Mouse (Mus musculus): Measurements from ENCODE around the gene Olfr1276. TPM values are rescaled to one million over a fixed set of nuclear protein-coding genes. Genes with fewer than 3 reads are reported as not detected.

Gene Olfr1276
- polyA plus RNA-seq (2014; fragmentation: Nextera tagmentation; extraction: Ambion mirVana): not detected in 2 replicates

DNA sequence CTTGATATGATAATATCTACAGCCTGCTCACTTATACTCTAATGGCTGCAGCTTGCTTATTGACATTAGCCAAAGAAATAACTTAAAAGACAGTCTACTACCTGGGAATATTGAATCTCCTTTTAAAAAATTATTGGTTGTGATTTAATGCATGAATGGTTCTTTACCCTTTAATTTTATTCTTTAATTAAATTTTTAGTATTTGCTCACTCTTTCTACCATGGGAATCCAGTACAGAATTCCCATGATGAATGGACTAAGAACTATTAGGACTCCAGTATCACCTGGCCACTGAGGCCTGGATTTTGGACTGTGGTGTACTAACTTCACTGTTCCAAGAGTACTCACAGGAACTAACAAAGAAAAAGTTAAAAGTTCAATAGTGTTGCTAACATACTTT, at the start of gene Olfr1276:
TSS of gene Olfr1276 (plus strand) at position 301 of the 400 bp plus-strand sequence.
- H3K9ac ChIP-seq (replicated peaks; ENCODE audit: low read length): no peak within 1 kb of the TSS
- DNase-seq (no peak), ATAC-seq (ENCODE audit: low FRiP score, low TSS enrichment) (no peak)
- H3K4me3 ChIP-seq (replicated peaks; ENCODE audit: low read depth, low read length): no peak within 1 kb of the TSS
- no peak within 1 kb of the TSS for H3K4me2 ChIP-seq (ENCODE audit: low read length)
- H3K27me3 ChIP-seq (ENCODE audit: control insufficient read depth, insufficient read depth, low read length): no peaks in the 10 kb centered on the region
- H3K36me3 ChIP-seq (ENCODE audit: control insufficient read depth, insufficient read depth, low read length): no peaks in the 10 kb centered on the region
- no peak within 1 kb of the TSS for H3K27ac ChIP-seq (replicated peaks; ENCODE audit: low read depth, low read length)
- no peaks in the 10 kb centered on the region for H3K9me3 ChIP-seq (ENCODE audit: control insufficient read depth, low read length)
- H3K4me1 ChIP-seq (ENCODE audit: control insufficient read depth, insufficient read depth, low read length): no peaks in the 10 kb centered on the region

- 92% methylated on average over 6 of the region's 6 CpGs for WGBS
These were observed 24.8 kb upstream of the Olfr1276 start, which contains the start of gene 4930430A15Rik for GRCm38 (mm10) chr2:111229502-111229901. Gene 4930430A15Rik, minus strand, starts transcription at chr2:111229602.

DNA sequence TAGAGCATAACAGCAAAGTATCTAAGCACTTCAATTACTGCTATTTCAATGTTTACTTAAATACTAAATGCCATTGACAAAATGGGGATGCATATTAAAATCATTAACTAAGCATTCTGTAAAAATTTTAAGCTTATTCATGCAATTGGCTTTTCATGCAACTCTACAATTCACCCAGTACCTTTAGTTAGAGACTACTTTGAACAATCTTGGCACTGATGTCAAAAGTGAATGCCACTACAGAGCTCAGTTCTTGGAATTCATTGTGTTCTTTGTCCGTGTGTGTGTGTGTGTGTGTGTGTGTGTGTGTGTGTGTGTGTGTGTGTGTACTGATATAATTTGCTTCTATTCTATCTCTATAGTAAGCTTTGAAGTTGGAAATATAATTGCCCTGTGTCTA, 19.1 kb upstream of the Olfr1276 start, which contains the start of gene Olfr1275:
TSS of gene Olfr1275 (minus strand) at position 101 of the 400 bp plus-strand sequence.
- ATAC-seq (ENCODE audit: low FRiP score, low TSS enrichment) (no peak), DNase-seq (no peak)
- Histone ChIP-seq H3K27ac (replicated peaks; ENCODE audit: low read depth, low read length) (no peak within 1 kb of the TSS), H3K4me3 (replicated peaks; ENCODE audit: low read depth, low read length) (no peak within 1 kb of the TSS), H3K4me1 (ENCODE audit: control insufficient read depth, insufficient read depth, low read length) (no peaks in the 10 kb centered on the region), H3K9me3 (ENCODE audit: control insufficient read depth, low read length) (no peaks in the 10 kb centered on the region), H3K4me2 (ENCODE audit: low read length) (no peak within 1 kb of the TSS), H3K27me3 (ENCODE audit: control insufficient read depth, insufficient read depth, low read length) (no peaks in the 10 kb centered on the region), H3K9ac (replicated peaks; ENCODE audit: low read length) (no peak within 1 kb of the TSS), H3K36me3 (ENCODE audit: control insufficient read depth, insufficient read depth, low read length) (no peaks in the 10 kb centered on the region)
- 81% methylated on average over 1 of the region's 1 CpGs for WGBS

More at GRCm38 (mm10) chr2:111229502-111229901, 24.8 kb upstream of the Olfr1276 start, which contains the start of gene 4930430A15Rik:
- H3K9ac ChIP-seq (replicated peaks; ENCODE audit: low read length): no peak within 1 kb of the TSS
- no peak within 1 kb of the TSS for H3K4me3 ChIP-seq (replicated peaks; ENCODE audit: low read depth, low read length)
- H3K4me1 ChIP-seq (ENCODE audit: control insufficient read depth, insufficient read depth, low read length): no peaks in the 10 kb centered on the region
- no peak within 1 kb of the TSS for H3K4me2 ChIP-seq (ENCODE audit: low read length)
- H3K27me3 ChIP-seq (ENCODE audit: control insufficient read depth, insufficient read depth, low read length): no peaks in the 10 kb centered on the region
- H3K36me3 ChIP-seq (ENCODE audit: control insufficient read depth, insufficient read depth, low read length): no peaks in the 10 kb centered on the region
- no peaks in the 10 kb centered on the region for H3K9me3 ChIP-seq (ENCODE audit: control insufficient read depth, low read length)
- ATAC-seq (ENCODE audit: low FRiP score, low TSS enrichment) (no peak), DNase-seq (no peak)
- H3K27ac ChIP-seq (replicated peaks; ENCODE audit: low read depth, low read length): no peak within 1 kb of the TSS

DNA sequence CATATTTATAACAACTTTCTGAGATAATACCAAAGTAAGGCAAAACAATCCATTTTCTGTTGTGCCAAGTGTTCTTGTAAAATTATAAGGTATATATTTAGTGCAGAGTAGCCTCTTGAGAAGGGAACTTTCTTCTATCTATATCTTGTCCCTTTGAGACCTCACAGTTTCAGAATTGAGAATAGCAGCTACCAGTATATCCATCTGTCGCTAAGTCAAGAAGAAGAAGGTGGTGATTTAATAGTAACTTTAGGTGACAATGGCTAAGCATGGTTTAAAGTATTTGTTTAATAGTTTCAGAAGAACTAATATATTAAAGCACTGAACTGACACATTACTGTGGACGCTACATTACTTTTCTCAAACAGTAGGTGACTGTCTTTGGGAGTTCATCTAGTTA, 19.7 kb downstream of the Olfr1276 start, which contains the start of gene Olfr1277:
TSS of gene Olfr1277 (minus strand) at position 101 of the 400 bp plus-strand sequence.
- 86% methylated on average over 2 of the region's 2 CpGs for WGBS
- Histone ChIP-seq H3K9ac (replicated peaks; ENCODE audit: low read length) (no peak within 1 kb of the TSS), H3K27me3 (ENCODE audit: control insufficient read depth, insufficient read depth, low read length) (no peaks in the 10 kb centered on the region)

GRCm38 (mm10) chr2:111289836-111290235, 35.5 kb downstream of the Olfr1276 start, which contains the start of gene Olfr1278:
Gene Olfr1278, plus strand, starts transcription at chr2:111290136.
- Histone ChIP-seq H3K9ac (replicated peaks; ENCODE audit: low read length) (no peak within 1 kb of the TSS), H3K27me3 (ENCODE audit: control insufficient read depth, insufficient read depth, low read length) (no peaks in the 10 kb centered on the region), H3K9me3 (ENCODE audit: control insufficient read depth, low read length) (no peaks in the 10 kb centered on the region), H3K4me1 (ENCODE audit: control insufficient read depth, insufficient read depth, low read length) (no peaks in the 10 kb centered on the region), H3K36me3 (ENCODE audit: control insufficient read depth, insufficient read depth, low read length) (no peaks in the 10 kb centered on the region), H3K4me2 (ENCODE audit: low read length) (no peak within 1 kb of the TSS), H3K4me3 (replicated peaks; ENCODE audit: low read depth, low read length) (no peak within 1 kb of the TSS), H3K27ac (replicated peaks; ENCODE audit: low read depth, low read length) (no peak within 1 kb of the TSS)
- DNase-seq: no peak
- ATAC-seq (ENCODE audit: low FRiP score, low TSS enrichment): no peak

More for the DNA sequence above, 19.7 kb downstream of the Olfr1276 start, which contains the start of gene Olfr1277:
- Histone ChIP-seq H3K36me3 (ENCODE audit: control insufficient read depth, insufficient read depth, low read length) (no peaks in the 10 kb centered on the region), H3K9me3 (ENCODE audit: control insufficient read depth, low read length) (no peaks in the 10 kb centered on the region), H3K4me3 (replicated peaks; ENCODE audit: low read depth, low read length) (no peak within 1 kb of the TSS), H3K4me1 (ENCODE audit: control insufficient read depth, insufficient read depth, low read length) (no peaks in the 10 kb centered on the region), H3K4me2 (ENCODE audit: low read length) (no peak within 1 kb of the TSS), H3K27ac (replicated peaks; ENCODE audit: low read depth, low read length) (no peak within 1 kb of the TSS)
- no peak for DNase-seq
- ATAC-seq (ENCODE audit: low FRiP score, low TSS enrichment): no peak

- H3K4me2 ChIP-seq (ENCODE audit: low read length): no peak overlapping the region
- H3K36me3 ChIP-seq (ENCODE audit: control insufficient read depth, insufficient read depth, low read length): no peaks in the 10 kb centered on the region
- no peak for DNase-seq
- no peak; the same call in 1 of the 2 replicates for ATAC-seq (ENCODE audit: low FRiP score, low TSS enrichment)
- no peak overlapping the region for H3K9ac ChIP-seq (replicated peaks; ENCODE audit: low read length)
- no peak overlapping the region for H3K4me3 ChIP-seq (replicated peaks; ENCODE audit: low read depth, low read length)
- no peaks in the 10 kb centered on the region for H3K9me3 ChIP-seq (ENCODE audit: control insufficient read depth, low read length)
- H3K27ac ChIP-seq (replicated peaks; ENCODE audit: low read depth, low read length): no peak overlapping the region
- H3K4me1 ChIP-seq (ENCODE audit: control insufficient read depth, insufficient read depth, low read length): no peaks in the 10 kb centered on the region
- H3K27me3 ChIP-seq (ENCODE audit: control insufficient read depth, insufficient read depth, low read length): no peaks in the 10 kb centered on the region
These were observed 44.2 kb downstream of the Olfr1276 start for GRCm38 (mm10) chr2:111298541-111298940.

DNA sequence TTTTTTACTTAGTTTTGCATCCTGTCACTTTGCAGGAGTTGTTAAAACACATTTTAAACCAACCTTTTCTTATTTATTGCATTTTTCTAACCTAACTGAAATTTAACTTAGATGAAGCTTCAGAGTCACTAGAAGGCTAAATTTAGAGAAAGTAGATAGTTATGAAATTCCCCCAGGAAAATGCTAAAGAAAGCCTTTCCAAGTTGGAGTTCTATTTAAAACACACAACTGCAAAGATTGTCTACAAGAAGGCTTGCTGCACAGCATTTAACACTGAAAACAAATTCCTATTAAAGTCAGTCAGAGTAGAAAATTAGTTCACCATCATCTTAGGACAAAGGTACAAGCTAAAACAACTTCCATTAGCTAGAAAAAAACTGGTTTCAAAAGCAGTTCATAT, 46.1 kb downstream of the Olfr1276 start, which contains the start of gene Olfr1279:
TSS of gene Olfr1279 (plus strand) at position 262 of the 400 bp plus-strand sequence.
- DNase-seq (no peak), ATAC-seq (ENCODE audit: low FRiP score, low TSS enrichment) (no peak)
- Histone ChIP-seq H3K9ac (replicated peaks; ENCODE audit: low read length) (no peak within 1 kb of the TSS), H3K36me3 (ENCODE audit: control insufficient read depth, insufficient read depth, low read length) (no peaks in the 10 kb centered on the region), H3K4me2 (ENCODE audit: low read length) (no peak within 1 kb of the TSS), H3K27me3 (ENCODE audit: control insufficient read depth, insufficient read depth, low read length) (no peaks in the 10 kb centered on the region), H3K4me3 (replicated peaks; ENCODE audit: low read depth, low read length) (no peak within 1 kb of the TSS), H3K4me1 (ENCODE audit: control insufficient read depth, insufficient read depth, low read length) (no peaks in the 10 kb centered on the region), H3K27ac (replicated peaks; ENCODE audit: low read depth, low read length) (no peak within 1 kb of the TSS), H3K9me3 (ENCODE audit: control insufficient read depth, low read length) (no peaks in the 10 kb centered on the region)

Other genes starting within 250 kb of the Olfr1276 start
- gene Gm13941, start 148.5 kb upstream of the Olfr1276 start, polyA plus RNA-seq (2014; fragmentation: Nextera tagmentation; extraction: Ambion mirVana): not detected in 2 replicates
- gene Gm15130, start 101.6 kb upstream of the Olfr1276 start, polyA plus RNA-seq (2014; fragmentation: Nextera tagmentation; extraction: Ambion mirVana): not detected in 2 replicates
- not detected in 2 replicates for gene 4930430A15Rik, start 24.9 kb upstream of the Olfr1276 start, polyA plus RNA-seq (2014; fragmentation: Nextera tagmentation; extraction: Ambion mirVana)
- not detected in 2 replicates for gene Olfr1275, start 19.2 kb upstream of the Olfr1276 start, polyA plus RNA-seq (2014; fragmentation: Nextera tagmentation; extraction: Ambion mirVana)
- not detected in 2 replicates for gene Olfr1277, start 19.6 kb downstream of the Olfr1276 start, polyA plus RNA-seq (2014; fragmentation: Nextera tagmentation; extraction: Ambion mirVana)
- gene Olfr1278, start 35.6 kb downstream of the Olfr1276 start, polyA plus RNA-seq (2014; fragmentation: Nextera tagmentation; extraction: Ambion mirVana): not detected in 2 replicates
- gene Olfr1279, start 46.1 kb downstream of the Olfr1276 start, polyA plus RNA-seq (2014; fragmentation: Nextera tagmentation; extraction: Ambion mirVana): not detected in 2 replicates
- not detected in 2 replicates for gene Olfr1280, start 59.5 kb downstream of the Olfr1276 start, polyA plus RNA-seq (2014; fragmentation: Nextera tagmentation; extraction: Ambion mirVana)
- gene Olfr1281, start 72.0 kb downstream of the Olfr1276 start, polyA plus RNA-seq (2014; fragmentation: Nextera tagmentation; extraction: Ambion mirVana): not detected in 2 replicates
- gene Olfr1282, start 81.6 kb downstream of the Olfr1276 start, polyA plus RNA-seq (2014; fragmentation: Nextera tagmentation; extraction: Ambion mirVana): not detected in 2 replicates
- not detected in 2 replicates for gene Olfr1283, start 112.3 kb downstream of the Olfr1276 start, polyA plus RNA-seq (2014; fragmentation: Nextera tagmentation; extraction: Ambion mirVana)
- not detected in 2 replicates for gene Olfr1284, start 121.0 kb downstream of the Olfr1276 start, polyA plus RNA-seq (2014; fragmentation: Nextera tagmentation; extraction: Ambion mirVana)
- not detected in 2 replicates for gene Olfr1286, start 168.6 kb downstream of the Olfr1276 start, polyA plus RNA-seq (2014; fragmentation: Nextera tagmentation; extraction: Ambion mirVana)
- gene Olfr1287, start 194.6 kb downstream of the Olfr1276 start, polyA plus RNA-seq (2014; fragmentation: Nextera tagmentation; extraction: Ambion mirVana): not detected in 2 replicates
- not detected in 2 replicates for gene Olfr1288, start 219.6 kb downstream of the Olfr1276 start, polyA plus RNA-seq (2014; fragmentation: Nextera tagmentation; extraction: Ambion mirVana)
- not detected in 2 replicates for gene Olfr1289, start 226.3 kb downstream of the Olfr1276 start, polyA plus RNA-seq (2014; fragmentation: Nextera tagmentation; extraction: Ambion mirVana)
- gene Olfr1290, start 239.3 kb downstream of the Olfr1276 start, polyA plus RNA-seq (2014; fragmentation: Nextera tagmentation; extraction: Ambion mirVana): not detected in 2 replicates
- gene Olfr1291-ps1, start 242.7 kb downstream of the Olfr1276 start, polyA plus RNA-seq (2014; fragmentation: Nextera tagmentation; extraction: Ambion mirVana): not detected in 2 replicates